Mouse (Mus musculus): ENCODE data around the gene Dnajc4. TPM values are rescaled to one million over a fixed set of nuclear protein-coding genes. Genes with fewer than 3 reads are reported as not detected.
A peak's percentile ranks its signal among the peaks of the same experiment; 100 is the strongest.

The Dnajc4 gene
- polyA plus RNA-seq, 1 experiment: 24.1 TPM

DNA sequence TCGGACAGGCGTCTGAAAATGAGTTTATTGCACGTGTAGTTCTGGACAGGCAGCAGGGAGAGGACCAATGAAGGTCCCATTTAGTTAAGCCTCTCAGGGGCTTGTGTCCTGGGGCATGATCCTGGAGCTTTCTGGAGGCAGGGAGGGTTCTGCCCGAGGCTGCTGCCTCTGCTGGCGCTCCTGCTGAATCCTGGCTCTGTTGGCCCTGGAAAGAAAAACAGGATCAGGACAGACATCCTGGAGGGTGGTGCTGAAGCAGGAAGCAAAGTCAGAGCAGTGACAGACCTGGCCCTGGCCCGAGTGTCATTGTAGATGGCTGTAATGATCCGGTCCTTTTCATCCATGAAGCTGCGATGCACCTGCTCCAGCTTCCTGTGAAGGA is 4.5 kb downstream of the Dnajc4 start:
- Histone ChIP-seq H3K4me1 (ENCODE audit: control insufficient read depth, insufficient read depth, insufficient read length) (peaks cover 5% of the 10 kb centered on the region), H3K36me3 (ENCODE audit: control insufficient read depth, insufficient read depth, low read length) (no peaks in the 10 kb centered on the region), H3K27ac (ENCODE audit: insufficient read depth, low read length) (no peak overlapping the region), H3K4me3 (ENCODE audit: extremely low read depth, insufficient read depth, insufficient read length) (peak overlapping the region; percentile 75), H3K27me3 (ENCODE audit: control insufficient read depth, insufficient read depth, low read length) (no peaks in the 10 kb centered on the region)
- TF ChIP-seq POLR2A (IDR thresholded peaks at IDR 0.05; ENCODE audit: low read depth, low read length) (no peak), CTCF (IDR thresholded peaks at IDR 0.05; ENCODE audit: extremely low read depth, insufficient read depth, insufficient read length, insufficient replicate concordance) (no peak)
- no peak for DNase-seq (ENCODE audit: low read depth in 1 of 2, low spot score in 2 of 2)
- 14% methylated on average over 8 of the region's 8 CpGs for WGBS

DNA sequence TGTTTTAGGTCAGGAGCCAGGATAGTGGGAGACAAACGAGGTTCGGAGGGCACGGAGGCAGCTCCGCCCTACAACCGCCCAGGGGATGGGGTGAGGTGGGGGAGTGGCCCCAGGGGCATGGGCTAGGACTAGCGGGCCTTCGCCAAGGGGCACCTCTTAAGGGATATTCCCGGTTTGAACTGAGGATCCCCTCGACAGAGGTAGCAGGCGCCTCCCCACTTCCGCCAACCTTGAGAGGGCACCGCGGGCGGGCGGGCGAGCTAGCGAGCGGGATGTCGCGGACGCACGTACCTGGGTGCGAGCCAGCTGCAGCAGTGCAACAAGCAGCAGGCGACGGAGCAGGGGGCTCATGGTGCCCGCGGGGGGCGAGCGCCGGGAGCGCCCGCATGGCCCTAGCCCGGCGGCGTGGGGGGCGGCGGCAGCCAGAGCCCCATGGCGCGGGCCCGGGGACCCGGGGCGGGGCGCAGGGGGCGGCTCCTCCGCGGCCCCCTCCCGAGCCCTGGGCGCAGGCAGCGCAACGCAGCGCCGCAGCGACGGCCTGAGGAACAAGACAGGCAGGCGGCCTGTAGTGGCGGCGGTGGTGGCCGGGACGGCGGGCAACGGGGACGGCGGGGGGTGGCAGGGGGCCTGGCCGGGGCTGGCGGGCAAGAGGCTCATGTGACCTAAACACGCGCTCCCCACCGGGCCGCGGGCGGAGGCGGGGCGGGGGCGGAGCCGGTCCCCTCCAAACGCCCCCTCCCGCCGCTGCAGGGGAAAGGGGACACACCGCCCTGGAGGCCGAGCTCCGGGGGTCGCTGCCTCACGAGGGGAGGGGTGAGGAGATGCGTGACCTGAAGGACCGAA is 5.1 kb downstream of the Dnajc4 start, which contains the start of gene Vegfb:
Vegfb (minus strand) TSS at position 591 of the 843 bp plus-strand sequence.
- under 1% methylated on average over 77 of the region's 85 CpGs for WGBS
- Histone ChIP-seq H3K36me3 (ENCODE audit: control insufficient read depth, insufficient read depth, low read length) (no peaks in the 10 kb centered on the region), H3K4me1 (ENCODE audit: control insufficient read depth, insufficient read depth, insufficient read length) (peaks cover 4% of the 10 kb centered on the region), H3K27ac (ENCODE audit: insufficient read depth, low read length) (no peak within 1 kb of the TSS), H3K4me3 (ENCODE audit: extremely low read depth, insufficient read depth, insufficient read length) (peak within 1 kb of the TSS; percentile 75), H3K27me3 (ENCODE audit: control insufficient read depth, insufficient read depth, low read length) (no peaks in the 10 kb centered on the region)
- DNase-seq (ENCODE audit: low read depth in 1 of 2, low spot score in 2 of 2): peak in 1 of 2 experiments; percentile 61
- TF ChIP-seq POLR2A (IDR thresholded peaks at IDR 0.05; ENCODE audit: low read depth, low read length) (no peak), CTCF (IDR thresholded peaks at IDR 0.05; ENCODE audit: extremely low read depth, insufficient read depth, insufficient read length, insufficient replicate concordance) (no peak)

DNA sequence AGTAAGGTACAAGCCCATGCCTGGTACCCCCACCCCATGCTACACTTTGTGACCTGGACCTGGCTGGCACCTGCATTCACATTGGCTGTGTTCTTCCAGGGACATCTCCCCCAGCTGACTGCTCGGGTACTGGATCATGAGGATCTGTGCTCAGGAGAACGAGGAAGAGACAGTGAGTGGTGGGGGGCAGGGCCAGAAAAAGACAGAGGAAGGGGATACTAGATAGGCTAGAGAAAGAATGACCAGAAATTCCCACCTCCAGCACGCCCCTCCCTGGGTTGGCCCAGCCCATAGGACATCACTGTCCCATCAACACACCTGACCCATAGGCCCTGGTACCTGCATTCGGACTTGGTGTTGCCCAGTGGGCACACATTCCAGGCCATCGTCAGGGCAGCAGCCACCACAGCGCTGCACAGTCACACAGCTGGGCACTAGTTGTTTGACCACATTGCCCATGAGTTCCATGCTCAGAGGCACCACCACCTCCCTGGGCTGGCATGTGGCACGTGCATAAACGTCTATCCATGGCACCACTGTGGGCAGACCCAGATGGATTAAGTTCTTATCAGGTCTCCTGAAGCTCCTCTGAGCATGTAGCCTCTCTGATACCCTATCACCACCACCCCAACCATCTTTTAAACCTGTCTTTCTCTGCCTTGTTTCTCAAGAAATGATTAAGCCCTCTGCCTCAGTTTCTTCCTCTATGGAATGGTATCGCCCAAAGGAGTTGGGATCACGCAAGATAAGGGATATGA is 6.2 kb downstream of the Dnajc4 start:
- 84% methylated on average over 10 of the region's 10 CpGs for WGBS
- peaks cover 4% of the 10 kb centered on the region for H3K4me1 ChIP-seq (ENCODE audit: control insufficient read depth, insufficient read depth, insufficient read length)

DNA sequence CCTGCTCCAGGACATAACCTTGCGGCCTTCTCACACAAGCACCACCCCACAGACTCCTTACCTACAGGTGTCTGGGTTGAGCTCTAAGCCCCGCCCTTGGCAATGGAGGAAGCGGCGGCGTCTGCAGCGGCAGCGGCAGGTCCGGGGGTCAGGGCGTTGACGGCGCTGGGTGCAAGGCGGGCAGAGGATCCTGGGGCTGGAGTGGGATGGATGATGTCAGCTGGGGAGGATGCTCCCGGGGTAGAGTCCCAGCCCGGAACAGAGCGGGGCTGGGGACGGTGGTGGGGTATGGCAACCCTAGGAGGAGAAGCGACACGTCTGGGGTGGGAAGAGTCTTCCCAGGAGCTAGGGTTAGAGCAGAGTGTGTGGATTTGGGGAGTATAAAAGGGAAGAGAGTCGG is 7.1 kb downstream of the Dnajc4 start:
- H3K4me1 ChIP-seq (ENCODE audit: control insufficient read depth, insufficient read depth, insufficient read length): peaks cover 4% of the 10 kb centered on the region
- H3K36me3 ChIP-seq (ENCODE audit: control insufficient read depth, insufficient read depth, low read length): no peaks in the 10 kb centered on the region
- no peak overlapping the region for H3K4me3 ChIP-seq (ENCODE audit: extremely low read depth, insufficient read depth, insufficient read length)
- H3K27me3 ChIP-seq (ENCODE audit: control insufficient read depth, insufficient read depth, low read length): no peaks in the 10 kb centered on the region
- 94% methylated on average over 19 of the region's 19 CpGs for WGBS
- DNase-seq (ENCODE audit: low read depth in 1 of 2, low spot score in 2 of 2): no peak
- H3K27ac ChIP-seq (ENCODE audit: insufficient read depth, low read length): no peak overlapping the region
- no peak for TF ChIP-seq POLR2A (IDR thresholded peaks at IDR 0.05; ENCODE audit: low read depth, low read length)
- TF ChIP-seq CTCF (IDR thresholded peaks at IDR 0.05; ENCODE audit: extremely low read depth, insufficient read depth, insufficient read length, insufficient replicate concordance): no peak

More for the DNA sequence above, 6.2 kb downstream of the Dnajc4 start:
- TF ChIP-seq CTCF (IDR thresholded peaks at IDR 0.05; ENCODE audit: extremely low read depth, insufficient read depth, insufficient read length, insufficient replicate concordance) (no peak), POLR2A (IDR thresholded peaks at IDR 0.05; ENCODE audit: low read depth, low read length) (no peak)
- Histone ChIP-seq H3K36me3 (ENCODE audit: control insufficient read depth, insufficient read depth, low read length) (no peaks in the 10 kb centered on the region), H3K4me3 (ENCODE audit: extremely low read depth, insufficient read depth, insufficient read length) (no peak overlapping the region), H3K27ac (ENCODE audit: insufficient read depth, low read length) (no peak overlapping the region), H3K27me3 (ENCODE audit: control insufficient read depth, insufficient read depth, low read length) (no peaks in the 10 kb centered on the region)
- no peak for DNase-seq (ENCODE audit: low read depth in 1 of 2, low spot score in 2 of 2)

DNA sequence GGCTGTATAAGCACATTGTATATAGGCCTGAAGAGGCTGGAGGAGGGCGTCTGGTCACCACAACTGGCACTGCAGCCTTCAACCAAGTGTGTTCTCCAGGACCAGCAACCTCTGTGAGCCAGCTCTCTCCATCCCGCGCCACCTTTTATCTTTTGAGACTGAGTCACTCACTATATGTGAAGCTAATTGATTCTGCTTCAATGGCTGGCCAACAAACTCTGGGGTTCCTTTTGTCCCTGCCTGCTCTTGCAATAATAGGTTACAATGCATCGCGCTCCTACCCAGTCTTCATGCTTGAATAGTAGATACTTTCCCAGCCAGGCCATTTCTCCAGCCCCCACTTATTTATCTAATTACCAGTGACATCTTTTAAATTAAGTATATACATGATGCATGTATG is 8.8 kb downstream of the Dnajc4 start:
- no peak for DNase-seq (ENCODE audit: low read depth in 1 of 2, low spot score in 2 of 2)
- no peak overlapping the region for H3K4me3 ChIP-seq (ENCODE audit: extremely low read depth, insufficient read depth, insufficient read length)
- no peak overlapping the region for H3K27ac ChIP-seq (ENCODE audit: insufficient read depth, low read length)
- H3K27me3 ChIP-seq (ENCODE audit: control insufficient read depth, insufficient read depth, low read length): no peaks in the 10 kb centered on the region
- WGBS: 97% methylated on average over 5 of the region's 5 CpGs
- TF ChIP-seq POLR2A (IDR thresholded peaks at IDR 0.05; ENCODE audit: low read depth, low read length) (no peak), CTCF (IDR thresholded peaks at IDR 0.05; ENCODE audit: extremely low read depth, insufficient read depth, insufficient read length, insufficient replicate concordance) (no peak)
- H3K36me3 ChIP-seq (ENCODE audit: control insufficient read depth, insufficient read depth, low read length): no peaks in the 10 kb centered on the region
- peaks cover 10% of the 10 kb centered on the region for H3K4me1 ChIP-seq (ENCODE audit: control insufficient read depth, insufficient read depth, insufficient read length)

DNA sequence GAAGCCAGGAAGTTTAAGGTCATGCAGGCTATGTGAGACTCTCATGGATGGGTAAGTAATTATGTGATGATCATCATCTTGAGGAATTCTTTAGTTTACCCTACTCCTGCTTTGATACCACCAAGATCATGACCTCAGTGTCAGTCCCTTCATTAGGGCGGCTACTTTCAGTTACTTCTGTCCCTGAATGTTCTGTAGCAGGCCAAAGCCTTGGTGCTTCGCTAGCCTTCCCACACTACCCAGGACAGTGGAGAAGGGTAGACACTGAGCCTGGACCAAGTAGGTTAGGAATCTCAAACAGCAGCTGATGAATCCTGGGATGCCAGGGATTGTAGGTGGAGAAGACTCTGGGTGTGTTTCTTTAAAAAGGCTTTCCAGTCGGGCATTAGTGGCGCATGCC is 10.9 kb downstream of the Dnajc4 start:
- no peak for DNase-seq (ENCODE audit: low read depth in 1 of 2, low spot score in 2 of 2)
- Histone ChIP-seq H3K4me3 (ENCODE audit: extremely low read depth, insufficient read depth, insufficient read length) (no peak overlapping the region), H3K27ac (ENCODE audit: insufficient read depth, low read length) (no peak overlapping the region), H3K36me3 (ENCODE audit: control insufficient read depth, insufficient read depth, low read length) (peaks cover 4% of the 10 kb centered on the region; the same call in 1 of the 2 replicates), H3K27me3 (ENCODE audit: control insufficient read depth, insufficient read depth, low read length) (no peaks in the 10 kb centered on the region), H3K4me1 (ENCODE audit: control insufficient read depth, insufficient read depth, insufficient read length) (peaks cover 13% of the 10 kb centered on the region; the same call in 1 of the 2 replicates)
- TF ChIP-seq POLR2A (IDR thresholded peaks at IDR 0.05; ENCODE audit: low read depth, low read length) (no peak), CTCF (IDR thresholded peaks at IDR 0.05; ENCODE audit: extremely low read depth, insufficient read depth, insufficient read length, insufficient replicate concordance) (no peak)
- WGBS: 96% methylated on average over 4 of the region's 4 CpGs
